Mouse (Mus musculus): ENCODE measurements at regions not wholly inside any gene's neighbourhood (a gene's known extent, or its start where the extent isn't known, plus 50 kb on each side); places are given as distances from the start of the nearest gene placed in this dataset.
"Not testable (repeated sequence)": the region's sequence is repeated elsewhere in the genome, so short reads cannot be mapped to it uniquely, and the experiment has no call there.

DNA sequence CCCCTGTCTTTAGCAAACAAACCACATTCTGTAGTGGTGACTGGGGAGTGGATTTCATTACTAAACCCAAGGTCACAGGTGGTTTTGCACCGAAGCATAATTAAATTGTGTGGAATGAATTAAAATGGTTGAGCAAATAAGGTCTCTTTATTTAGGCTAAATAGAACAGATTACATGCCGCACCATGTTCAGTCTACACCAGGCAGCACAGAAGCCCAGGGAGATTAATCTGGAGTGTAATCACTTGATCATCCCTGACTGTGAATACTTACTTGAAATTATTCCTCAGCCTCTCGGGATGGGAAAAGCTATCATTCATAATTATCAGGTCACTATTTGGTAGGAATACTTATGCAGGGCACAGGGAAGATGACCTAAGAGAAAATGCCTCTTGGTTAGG, 1293.3 kb upstream of the Sel1l start:
- no peak for DNase-seq

DNA sequence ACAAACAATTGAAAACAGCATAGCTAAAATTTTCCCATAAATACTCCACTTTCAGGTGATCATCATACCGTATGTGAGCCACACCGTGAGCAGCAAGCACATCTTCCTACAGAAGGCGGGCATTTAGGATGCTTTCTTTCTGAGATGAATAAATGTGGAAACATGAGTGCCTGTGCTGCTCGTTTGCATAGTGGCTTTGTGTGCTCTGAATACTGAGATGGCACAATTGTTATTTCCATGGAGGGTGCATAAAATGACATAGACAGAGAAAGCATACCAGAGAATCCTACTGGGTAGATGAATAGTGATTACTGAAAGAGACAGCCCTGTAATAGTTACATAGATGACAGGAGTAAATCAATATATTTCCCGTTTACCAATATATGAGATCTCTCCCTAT, 1287.4 kb upstream of the Sel1l start:
- DNase-seq, result no peak

DNA sequence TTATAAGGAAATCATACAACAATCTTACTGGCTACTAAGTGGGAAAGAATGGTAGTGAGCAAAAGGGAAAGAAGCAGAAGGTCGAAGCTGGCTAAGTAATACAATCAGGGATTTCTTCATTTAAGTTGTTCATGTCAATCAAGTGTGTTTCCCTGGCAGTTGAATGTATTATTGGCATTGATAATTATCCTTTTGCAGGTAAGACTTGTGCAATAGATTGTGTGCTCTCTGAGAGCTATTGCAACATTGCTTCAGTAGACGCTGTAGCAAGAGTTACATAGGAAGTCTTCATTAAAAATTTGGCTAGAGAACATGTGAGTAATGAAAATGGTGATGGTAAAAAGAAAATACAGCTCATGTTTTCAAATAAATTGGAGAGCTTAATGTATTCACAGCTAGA, 1273.3 kb upstream of the Sel1l start:
- no peak for DNase-seq

DNA sequence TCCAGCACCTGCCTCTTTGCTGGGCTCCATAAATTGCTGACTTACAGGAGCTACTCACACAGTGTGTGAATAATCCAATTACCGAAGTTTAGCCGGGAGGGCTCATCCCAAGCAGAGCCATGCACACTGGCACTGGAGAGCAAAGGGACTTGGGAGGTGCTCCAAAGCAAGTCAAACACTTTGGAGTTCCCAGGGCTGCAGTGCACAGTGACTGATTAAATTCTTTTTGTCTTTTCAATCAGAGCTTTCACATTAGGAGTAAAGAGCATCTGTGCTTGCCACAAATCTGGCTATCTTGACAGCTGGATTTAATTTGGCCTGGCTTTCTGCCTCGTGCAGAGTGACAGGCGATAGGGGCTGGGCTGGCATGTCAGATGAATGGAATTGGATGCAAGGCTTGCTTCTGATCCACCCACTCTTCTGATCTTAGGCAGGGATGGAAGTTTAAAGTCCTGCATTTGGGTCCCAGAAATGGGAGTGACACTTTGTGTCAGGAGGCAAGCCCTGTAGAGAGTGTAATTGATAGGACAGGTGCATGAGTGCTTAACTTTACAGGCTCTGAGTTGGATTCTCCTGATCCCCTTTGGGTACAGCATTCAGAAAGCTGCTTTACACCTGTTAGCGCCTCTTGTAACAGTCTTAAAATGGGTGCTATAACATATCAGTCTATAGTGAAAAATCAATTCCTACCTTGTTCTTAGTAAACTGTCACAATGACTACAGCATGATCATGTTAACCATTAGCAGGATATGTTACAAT, 1239.3 kb upstream of the Sel1l start:
- no peak for DNase-seq

DNA sequence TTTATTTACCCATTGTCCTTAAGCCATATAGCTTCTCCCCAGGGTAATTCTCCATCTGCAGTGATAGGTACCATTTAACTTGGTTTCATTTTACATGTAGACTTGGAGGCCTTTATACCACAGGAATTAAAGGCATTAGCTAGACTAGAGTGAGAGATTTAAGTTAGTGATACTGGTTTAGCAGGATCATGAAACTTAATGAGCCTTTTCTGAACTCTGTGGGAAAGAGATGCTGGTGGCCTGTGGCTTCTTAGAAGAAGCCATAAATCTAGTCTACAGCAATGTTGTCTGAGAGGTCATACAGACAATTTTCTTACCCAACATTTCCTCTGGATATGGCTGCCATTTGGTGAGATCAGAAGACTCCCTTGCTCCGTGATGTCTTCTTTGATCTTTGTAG, 1214.9 kb upstream of the Sel1l start:
- no peak for DNase-seq

DNA sequence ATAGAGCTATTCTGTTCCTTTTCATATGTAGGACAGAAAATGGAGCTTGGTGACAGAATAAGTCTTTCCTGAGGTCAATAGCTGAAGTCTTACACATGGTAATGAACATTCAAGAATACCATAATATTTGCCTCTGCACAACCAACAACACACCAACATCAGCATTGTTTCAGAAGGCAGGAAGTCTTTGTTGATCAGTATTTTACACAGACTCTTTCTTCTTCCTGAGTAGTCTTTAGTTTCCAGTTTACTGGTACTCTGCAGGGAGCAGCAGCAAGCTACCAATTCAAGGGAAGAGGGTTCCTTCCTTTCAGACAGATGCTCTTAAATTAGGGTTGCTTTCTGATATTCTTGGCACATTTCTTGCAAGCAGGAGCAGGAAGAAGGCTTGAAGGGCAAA, 1170.7 kb upstream of the Sel1l start:
- DNase-seq, result no peak

DNA sequence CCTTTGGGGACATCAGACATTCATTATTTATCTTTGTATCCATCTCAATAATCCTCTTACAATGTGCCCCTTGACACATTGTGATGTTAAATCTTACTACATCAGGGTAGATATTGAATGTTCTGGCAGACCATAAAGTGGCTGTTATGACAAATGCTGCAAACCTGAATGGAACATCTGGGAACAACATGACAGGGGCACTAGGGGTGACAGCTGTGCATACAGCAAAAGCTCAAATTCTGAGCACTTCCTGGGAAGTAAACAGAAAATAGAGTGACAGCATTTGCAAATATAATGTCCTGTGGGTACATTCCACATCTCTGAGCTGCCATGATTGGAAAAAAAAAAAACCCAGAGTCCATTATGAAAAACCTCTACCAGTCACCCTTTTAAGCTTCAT, 1162.6 kb upstream of the Sel1l start:
- no peak for DNase-seq

DNA sequence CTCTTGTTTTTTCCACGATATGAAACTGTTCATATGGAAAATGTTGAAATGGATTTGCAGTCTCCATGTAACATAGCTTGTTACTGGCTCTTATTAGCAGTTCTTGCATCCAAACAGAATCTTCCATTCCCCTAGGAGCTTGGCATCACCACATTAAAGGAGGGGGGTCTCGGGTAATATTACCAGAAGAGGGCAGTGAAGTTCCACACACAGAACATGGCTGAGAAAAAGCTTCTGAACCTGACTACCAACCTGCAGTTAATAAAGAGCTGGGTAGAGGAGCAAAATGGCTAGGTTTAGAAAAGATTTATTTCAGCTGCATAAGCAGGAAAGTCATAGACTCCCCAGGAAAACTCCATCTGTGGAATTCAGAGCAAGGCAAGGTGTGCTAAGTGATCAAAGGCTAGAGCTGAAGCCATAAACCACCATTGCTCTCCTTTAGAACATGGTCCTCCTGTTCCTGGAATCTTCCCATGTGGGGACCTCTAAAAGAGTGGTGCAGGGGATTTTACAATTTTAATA, 1157.9 kb upstream of the Sel1l start:
- DNase-seq, result no peak

DNA sequence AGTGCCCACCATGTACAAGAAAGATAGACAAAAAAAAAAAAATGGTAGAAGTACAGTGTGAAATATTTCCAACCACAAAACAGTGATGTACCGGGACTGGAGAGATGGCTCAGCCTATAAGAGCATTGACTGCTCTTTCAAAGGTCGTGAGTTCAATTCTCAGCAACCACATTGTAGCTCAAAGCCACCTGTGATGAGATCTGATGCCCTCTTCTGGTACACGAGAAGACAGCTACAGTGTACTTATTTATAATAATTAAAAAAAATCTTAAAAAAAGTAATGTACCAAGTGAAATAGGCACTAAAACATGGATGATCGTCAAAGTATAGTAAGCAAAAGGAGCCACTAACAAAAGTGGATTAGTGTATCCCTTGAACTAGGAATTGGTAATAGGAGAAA, 1154.2 kb upstream of the Sel1l start:
- no peak for DNase-seq

DNA sequence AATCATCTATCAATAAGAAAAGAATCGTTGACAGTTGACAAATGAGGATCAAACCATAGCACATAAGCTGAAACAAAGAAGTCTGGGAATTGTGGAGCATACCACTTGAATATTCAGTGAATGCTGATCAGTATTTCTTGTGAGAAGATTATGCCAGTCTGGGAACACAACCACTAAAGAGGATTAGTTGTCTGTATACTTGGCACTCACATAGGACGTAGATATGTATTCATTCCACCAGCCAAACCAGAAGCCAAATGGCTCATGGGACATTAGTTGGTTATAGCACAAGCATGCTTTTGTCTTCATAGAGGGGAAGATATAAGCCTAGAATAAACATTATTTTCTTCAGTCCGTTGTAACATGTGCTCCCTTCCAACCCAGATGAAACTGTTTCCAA, 1126.7 kb upstream of the Sel1l start:
- no peak for DNase-seq

DNA sequence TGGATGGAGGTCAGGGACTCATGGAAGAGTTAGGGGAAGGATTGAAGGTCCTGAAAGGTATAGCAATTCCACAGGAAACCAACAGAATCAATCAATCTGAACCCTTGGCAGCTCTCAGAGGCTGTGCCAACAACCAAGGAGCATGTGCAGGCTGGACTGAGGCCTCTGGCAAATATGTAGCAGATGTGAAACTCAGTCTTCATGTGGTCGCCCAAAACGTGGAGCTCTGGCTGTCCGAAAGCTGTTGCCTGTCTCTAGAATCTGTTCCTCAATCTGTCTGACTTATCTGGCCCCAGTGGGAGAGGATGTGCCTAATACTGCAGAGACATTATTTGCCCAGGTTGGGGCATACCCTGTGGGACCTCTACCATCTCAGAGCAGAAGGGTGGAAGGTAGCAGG, 1095.4 kb upstream of the Sel1l start:
- DNase-seq, result no peak

DNA sequence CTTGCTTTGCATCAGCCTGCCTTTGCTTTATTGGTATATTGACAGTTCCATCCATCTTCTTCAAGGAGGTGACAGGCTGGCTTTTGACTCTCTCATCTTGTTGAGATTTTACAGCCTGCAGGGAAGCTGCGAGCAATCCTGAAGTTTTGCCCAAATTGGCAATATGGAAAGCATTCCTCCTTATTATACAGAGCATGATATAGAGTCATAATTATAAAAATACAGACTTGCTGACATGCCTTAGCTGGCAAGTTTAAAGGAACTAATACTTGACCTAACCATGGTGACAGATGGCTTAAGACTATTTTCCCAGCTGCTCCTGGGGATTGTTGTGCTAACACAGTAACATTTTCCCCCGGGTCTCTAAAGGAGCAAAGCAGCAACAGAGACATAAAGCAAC, 1078.6 kb upstream of the Sel1l start:
- no peak for DNase-seq

DNA sequence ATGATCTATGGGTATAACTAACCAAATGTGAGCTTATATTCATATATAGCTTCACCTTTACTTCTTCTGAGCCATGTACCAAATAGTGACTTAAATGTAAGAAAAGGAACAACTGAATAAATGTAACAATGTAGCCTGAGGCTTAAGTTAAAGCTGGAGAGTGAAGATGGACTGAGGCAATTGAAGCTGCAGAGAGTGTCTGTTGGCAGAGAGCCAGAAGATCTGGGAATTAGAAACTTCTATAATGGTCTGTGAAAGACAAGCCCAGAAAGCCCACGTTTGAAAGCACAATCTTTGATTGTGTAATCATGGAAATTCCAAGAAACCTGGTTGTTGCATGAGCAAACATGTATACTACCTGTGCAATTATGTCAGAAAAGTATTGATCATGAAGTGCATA, 1078.0 kb upstream of the Sel1l start:
- no peak for DNase-seq

DNA sequence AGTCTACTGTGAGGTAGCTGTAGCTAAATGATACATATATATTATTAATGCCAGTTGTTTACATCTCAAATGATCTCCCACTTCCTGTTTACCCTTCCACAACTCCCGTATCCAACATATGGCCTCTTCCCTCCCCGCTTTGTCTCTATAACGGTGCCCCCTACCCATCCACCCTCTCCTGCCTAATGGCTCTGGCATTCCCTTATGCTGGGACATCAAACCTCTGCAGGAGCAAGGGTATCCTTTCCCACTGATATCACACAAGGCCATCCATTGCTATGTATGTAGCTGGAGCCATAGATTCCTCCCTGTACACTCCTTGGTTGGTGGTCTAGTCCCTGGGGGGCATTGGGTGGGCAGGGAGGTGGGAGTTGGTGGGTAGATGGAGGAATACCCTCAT, 1071.0 kb upstream of the Sel1l start:
- DNase-seq, result no peak

DNA sequence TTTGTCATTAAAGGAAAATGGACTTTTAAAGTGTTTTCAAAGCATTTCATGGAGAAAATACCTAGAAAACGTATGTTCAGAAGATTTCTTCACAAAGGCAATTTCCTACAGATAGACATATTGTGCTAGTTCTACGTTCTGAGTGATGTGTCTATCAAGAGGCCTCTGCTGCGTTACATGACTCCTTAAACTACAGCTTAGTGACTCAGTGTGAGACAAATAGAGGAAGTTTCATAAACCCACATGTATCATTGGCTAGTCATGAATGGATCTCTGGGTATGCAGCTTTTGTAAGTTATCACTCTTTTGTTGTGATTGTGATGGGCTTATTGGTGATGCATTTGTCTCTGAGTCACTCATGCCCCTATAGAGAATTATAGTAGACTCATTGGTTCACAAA, 1067.3 kb upstream of the Sel1l start:
- DNase-seq, result no peak

DNA sequence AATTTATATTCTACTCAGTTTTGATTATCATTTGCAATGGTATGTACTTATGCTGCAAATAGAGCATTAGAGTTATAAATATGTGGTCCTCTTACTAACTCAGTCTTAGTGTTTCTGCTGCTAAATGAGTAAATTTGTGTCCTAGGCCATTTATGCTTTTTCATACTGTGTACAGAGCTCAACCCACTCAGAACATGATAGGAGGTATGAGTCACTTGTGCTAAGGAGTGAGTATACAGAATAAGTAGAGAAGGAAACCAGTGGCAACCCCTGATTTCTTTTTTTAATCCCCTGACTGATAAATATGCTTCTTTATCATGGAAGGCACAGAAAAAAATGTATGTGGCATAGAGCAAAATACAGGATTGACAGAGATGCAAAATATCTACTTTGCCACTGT, 1066.8 kb upstream of the Sel1l start:
- DNase-seq, result no peak

DNA sequence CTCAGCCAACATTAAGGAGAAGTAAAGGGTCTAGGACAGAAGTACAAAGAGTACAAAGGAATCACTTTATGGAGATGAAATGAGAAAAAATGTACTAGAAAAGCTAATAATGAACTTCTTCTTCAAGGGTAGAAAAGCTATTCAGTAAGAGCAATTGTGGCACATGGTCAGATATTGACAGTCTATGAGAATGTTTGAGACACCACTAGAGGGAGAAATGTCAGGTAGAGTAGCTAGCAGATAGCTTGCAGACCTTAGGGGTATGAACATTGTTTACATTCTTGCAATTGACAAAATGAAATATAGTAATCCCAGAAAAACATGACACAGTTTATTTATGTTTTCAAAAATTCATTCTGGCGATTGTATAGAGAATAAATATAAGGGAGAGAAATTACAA, 1066.2 kb upstream of the Sel1l start:
- DNase-seq, result no peak

DNA sequence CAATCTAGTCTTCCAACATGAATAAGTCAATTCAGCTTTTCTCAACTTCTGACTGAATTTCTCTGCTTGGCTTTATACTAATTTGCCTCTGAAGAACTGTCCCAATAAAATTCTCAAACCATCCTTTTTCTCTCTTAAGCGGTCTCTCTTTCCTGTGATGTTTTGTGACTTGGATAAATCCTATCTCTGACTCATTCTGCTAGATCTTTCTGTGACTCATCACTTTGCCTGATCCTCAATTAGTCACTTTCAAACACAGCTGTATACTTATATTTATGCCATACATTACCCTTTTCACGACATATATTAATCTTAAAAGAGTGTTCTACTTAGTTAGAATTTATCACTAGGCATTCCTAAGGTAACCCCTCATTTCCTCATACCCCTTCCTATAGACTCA, 1055.4 kb upstream of the Sel1l start:
- DNase-seq, result no peak

DNA sequence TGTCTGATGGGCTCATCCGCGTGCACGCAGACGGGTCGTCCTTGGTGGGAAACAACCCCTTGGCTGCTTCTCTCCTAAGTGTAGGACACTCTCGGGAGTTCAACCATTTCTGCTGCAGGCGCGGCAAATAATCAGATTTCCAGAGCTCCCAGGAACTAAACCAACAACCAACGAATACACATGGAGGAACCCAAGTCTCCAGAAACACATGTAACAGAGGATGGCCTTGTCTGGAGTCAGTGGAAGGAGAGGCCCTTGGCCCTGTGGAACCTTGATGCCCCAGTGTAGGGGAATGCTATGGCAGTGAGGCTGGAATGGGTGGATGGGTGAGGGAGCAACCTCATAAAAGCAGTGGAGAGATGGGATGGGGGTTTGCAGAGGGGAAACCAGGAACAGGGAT, 1043.4 kb upstream of the Sel1l start:
- DNase-seq, result no peak

DNA sequence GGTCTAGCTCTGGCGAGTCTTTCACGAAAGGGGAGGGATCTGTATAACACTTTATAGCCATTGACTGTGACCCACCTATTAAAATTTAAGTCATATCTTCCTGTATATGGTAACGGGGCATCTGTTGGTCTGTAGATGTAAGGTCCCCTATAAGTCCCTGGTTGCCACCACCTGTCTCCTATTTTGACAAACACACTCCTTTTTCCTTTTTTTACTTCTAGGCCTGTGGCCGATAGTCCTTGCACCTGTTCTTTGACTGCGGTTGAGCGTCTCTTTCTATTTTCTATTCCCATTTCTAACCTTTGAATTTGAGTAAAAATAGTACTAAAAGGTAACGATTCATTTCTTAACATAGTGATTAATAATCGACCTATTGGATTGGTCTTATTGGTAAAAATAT, 1042.7 kb upstream of the Sel1l start:
- not testable (repeated sequence) for DNase-seq

DNA sequence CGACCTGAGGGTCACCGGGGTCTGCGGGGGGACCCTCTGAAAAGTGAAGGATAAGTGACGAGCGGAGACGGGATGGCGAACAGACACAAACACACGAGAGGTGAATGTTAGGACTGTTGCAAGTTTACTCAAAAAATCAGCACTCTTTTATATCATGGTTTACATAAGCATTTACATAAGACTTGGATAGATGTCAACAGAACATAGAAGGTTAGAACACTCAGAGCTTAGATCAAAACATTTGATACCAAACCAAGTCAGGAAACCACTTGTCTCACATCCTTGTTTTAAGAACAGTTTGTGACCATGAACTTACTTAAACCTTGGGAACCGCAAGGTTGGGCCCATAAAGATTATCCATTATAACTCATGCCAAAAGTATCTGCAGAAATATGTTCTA, 1042.2 kb upstream of the Sel1l start:
- DNase-seq, result not testable (repeated sequence)

DNA sequence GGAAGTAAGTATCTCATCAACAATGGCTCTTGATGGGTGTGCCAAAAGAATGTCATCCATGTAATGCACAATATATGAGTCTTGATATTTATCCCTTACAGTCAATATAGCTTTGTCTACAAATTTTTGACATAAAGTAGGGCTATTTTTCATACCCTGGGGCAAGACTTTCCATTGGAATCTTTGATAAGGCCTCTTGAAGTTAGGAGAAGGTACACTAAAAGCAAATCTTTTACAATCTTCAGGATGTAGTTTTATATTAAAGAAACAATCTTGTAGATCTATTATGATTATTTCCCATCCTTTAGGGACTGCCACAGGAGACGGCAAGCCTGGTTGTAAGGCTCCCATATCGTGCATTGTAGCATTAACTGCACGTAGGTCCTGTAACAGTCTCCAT, 1038.8 kb upstream of the Sel1l start:
- DNase-seq, result no peak

DNA sequence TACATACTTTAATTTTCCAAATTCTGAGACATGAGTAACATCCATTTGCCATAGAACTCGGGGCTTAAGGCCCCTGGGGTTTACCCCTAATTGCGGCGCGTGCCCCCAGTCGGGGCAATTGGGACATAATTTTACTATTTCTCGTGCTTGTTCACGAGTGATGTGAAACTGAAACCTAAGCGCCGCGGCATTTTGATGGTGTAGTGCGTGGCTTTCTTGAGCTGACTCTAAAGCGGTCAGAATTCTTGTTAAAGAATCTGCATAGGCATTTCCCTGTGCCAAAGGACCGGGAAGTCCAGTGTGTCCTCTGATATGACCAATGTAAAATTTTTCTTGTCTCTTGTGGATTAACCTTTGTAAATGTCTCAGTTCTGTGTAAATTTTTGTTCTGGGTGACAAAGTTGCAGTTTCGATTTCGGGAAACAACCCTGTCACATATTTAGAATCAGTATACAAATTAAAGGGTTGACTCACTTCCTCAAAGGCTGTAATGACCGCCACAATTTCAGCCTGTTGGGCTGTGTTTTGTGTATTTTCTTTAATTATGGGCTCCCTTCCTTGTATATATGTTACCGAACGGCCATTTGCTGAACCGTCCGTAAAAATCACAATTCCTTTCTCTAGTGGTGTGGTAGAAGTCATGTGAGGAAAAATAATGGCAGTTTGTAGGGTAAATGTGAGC, 1037.6 kb upstream of the Sel1l start:
- DNase-seq, result not testable (repeated sequence)

DNA sequence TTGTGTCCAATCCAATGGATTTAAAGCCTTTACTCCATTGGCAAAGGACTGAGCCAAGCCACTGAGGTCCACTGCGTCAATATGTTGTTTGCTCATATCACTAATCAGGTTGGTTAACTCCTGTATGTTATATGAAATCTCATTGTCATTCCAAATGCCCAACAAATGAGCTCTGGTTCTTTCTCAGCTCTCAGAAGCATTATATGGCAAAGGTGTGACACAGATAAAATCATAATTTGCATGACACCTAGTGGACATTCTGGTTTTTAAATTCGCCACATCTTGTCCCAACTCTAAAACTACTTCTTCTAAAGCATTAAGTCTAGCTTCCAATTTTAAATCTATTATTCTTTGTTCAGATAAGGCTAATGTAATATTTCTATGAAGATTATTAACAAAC, 1035.1 kb upstream of the Sel1l start:
- DNase-seq, result not testable (repeated sequence)

DNA sequence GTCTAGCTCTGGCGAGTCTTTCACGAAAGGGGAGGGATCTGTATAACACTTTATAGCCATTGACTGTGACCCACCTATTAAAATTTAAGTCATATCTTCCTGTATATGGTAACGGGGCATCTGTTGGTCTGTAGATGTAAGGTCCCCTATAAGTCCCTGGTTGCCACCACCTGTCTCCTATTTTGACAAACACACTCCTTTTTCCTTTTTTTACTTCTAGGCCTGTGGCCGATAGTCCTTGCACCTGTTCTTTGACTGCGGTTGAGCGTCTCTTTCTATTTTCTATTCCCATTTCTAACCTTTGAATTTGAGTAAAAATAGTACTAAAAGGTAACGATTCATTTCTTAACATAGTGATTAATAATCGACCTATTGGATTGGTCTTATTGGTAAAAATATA, 1034.1 kb upstream of the Sel1l start:
- not testable (repeated sequence) for DNase-seq

All from cerebellum, postnatal 36 days (tissue).